Mouse (Mus musculus) CH12F3 (cell line): Measurements from ENCODE around the gene Usf3.

ENCODE experiments used
- in situ Hi-C: fragments of 300-500 bp; cut with MboI; formaldehyde crosslinking; loops from 2 replicates; pipeline ENCODE4 v1.14.3; 2020; ENCODE audit warnings: low sequenced_read_pairs

The Usf3 gene

DNA sequence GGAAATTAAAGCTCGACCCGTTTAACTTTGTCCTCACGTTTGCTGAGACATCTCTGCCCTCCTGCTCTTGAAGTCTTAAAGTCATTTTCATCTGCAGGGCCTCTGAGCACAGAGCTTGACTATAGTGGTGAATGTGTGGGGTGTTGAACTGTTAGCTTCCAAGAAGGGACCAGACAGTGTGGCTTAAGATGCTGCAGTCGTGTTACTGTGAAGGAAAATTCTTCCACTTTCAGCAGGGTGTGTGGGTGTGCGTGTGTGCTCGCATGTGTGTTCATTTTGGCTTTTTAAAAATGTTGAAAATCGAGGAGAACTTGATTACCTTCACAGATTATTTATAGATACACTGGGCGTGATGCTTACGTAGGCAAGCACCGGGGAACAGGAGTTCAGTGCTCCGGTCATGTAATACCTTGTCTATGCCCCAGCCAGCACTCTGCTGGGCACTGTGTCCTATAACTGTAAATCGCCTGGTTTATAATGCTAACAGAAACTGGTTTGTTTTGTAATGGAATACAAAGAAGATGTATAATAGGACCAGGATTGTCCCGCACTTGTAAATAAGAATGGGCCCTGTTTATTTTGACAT lies 53.8 kb downstream of the Usf3 start:
- in situ Hi-C loops = no loop called here

GRCm38 (mm10) chr16:44233019-44233418 lies 60.0 kb downstream of the Usf3 start:
- in situ Hi-C loops = no loop called here

DNA sequence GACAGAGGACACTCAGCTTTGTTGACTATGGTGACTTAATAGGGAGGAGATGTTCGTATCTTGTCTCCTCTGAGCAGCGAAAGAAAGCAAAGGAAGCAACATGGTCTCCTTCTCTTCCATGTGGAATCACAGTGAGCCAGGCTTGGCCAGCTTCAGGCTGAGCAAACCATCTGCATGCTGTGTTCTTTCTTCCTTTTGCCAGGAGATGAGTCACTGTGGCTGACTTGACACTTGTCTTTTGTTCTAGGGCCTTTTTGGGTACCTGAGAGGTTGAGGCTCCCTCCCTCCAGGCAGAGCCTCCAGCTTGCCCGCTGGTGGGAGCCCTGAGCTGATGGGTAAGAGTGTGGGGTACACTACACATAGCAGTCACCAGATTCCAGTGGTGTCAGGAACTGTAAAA lies 64.8 kb downstream of the Usf3 start:
- in situ Hi-C loops = no loop called here

DNA sequence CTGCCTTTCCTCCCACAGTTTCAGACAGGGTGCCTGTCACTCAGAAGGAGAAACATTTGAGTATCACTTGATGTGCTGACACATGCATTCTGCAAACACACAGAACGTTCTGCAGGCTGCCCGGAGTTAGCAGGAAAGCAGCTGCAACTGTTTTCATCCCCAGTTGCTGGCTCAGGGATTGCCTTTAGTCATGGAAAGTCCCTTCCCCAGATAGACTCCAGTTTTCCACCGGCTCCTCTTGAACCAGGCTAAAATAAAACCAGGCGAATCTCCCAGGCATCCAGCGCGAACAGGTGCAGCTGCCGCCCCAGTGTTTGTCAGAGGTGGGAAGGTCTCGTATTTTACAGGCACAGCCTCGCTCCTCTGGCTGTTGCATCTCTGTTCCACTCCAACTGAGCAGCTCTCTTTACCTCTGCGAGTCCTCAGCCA lies 65.8 kb downstream of the Usf3 start:
- in situ Hi-C loops = no loop called here

DNA sequence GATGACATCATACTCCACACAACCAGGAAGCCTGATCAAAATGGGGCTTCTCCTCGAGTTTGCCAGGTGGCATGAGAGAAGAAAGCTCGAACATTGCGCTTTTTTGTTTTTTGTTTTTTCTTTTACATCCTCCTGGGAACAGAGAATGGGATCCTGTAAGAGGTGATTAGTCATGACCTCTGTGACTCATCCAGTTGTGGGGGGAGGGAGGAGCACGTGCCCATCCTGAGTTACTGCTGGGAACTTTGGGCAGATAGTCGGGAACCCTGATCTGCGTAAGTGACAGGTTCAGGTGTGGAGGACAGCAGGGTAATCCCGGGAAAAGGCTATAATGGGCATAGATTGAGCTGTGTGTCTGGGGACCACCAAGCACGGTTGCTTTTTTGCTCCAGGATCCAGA lies 67.4 kb downstream of the Usf3 start:
- in situ Hi-C loops = no loop called here

DNA sequence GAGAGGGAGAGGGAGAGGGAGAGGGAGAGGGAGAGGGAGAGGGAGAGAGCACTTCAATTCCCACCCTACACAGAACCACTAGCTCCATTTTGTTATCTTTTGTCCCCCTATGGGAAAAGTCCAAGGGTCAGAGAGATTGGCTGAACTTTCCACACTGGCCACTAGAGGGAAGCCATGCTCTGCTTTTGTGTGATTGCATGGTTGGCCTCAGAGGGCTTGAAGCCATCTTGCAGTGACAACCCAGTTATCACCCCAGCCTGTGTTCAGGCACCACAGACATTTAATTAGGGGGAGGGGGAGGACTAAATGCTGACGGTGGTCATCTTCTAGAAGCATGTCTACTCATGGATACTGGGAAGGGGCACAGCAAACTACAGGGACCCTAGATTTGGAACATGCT lies 69.6 kb downstream of the Usf3 start:
- in situ Hi-C loops = no loop called here

DNA sequence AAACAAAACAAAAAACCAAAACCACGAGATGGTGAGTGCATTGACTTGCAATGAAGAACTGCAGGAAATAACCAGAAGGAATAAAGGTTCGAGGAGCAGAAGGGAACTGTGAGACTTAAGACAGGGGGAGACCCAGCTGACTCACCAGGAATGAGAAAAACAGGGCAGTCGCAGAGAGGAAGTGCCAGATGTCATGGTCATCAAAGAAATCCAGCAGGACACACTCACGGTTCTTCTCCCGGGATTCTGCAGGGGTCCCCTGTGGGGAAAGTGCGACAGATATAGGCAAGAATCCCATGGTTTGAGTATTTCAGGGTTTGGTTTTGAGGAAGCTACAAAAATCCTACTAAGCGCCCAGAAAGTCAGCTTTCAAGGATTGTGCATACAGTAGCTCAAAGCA lies 70.3 kb downstream of the Usf3 start:
- in situ Hi-C loops = no loop called here

DNA sequence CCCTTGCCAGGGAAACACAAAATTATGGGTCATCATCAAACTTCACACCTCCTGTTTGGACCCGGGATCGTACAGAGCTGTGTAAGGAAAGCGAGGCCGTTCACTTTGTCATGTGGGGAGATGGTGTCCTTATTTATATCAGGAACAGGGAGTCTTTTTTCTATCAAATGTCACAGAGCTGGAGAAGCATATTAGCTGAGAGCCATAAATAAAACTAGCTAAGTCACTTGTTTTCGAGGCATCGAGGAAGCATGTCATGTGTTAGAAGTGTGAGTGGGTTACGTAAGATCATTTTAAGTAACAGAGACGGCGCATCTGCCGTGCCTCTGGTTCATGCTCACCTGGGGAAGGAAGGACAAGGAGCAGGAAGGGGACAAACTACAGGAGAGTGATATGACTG lies 76.9 kb downstream of the Usf3 start:
- in situ Hi-C loops = no loop called here

DNA sequence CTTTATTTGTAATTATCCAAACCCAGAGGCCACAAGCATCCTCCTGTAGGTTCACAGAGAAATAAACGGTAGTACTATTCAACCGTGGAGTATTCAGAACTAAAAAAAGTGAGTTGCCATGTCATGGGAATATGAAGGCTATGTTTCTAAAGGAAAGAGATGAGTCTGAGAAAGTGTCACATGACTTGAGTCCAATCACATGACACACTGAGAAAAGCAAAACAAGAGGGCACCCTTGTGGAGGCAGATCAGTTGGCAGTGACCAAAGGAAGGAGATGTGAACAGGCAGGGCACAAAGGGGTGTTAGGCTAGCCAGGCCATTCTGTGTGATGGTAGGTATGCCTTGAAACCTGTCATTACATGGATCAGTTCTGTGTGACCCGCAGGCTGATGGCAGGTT lies 79.7 kb downstream of the Usf3 start:
- in situ Hi-C loops = no loop called here

GRCm38 (mm10) chr16:44253797-44254634 lies 81.0 kb downstream of the Usf3 start:
- in situ Hi-C loops = no loop called here

DNA sequence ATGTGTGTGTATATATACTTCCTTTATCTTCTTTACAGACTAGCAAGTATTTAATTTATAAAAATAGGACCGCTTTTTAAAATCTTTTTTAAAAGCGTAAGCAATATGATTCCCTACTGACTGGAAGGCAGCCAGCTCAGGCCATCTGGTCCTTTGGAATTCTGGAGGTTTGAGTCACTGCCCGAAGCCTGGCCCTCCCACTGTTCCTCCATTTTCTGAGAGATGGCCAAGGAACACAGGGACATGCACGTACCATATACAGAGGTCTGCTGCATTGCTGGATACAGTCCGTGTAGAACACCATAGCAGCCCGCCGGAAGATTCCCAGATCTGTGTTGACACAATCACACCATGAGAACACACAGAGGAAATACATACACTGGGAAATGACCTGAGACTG lies 81.7 kb downstream of the Usf3 start:
- in situ Hi-C loops = no loop called here

- in situ Hi-C loops = no loop called here
Observed at GRCm38 (mm10) chr16:44257476-44257875, 84.4 kb downstream of the Usf3 start.

GRCm38 (mm10) chr16:44264916-44265315 lies 91.9 kb downstream of the Usf3 start:
- in situ Hi-C loops = no loop called here

DNA sequence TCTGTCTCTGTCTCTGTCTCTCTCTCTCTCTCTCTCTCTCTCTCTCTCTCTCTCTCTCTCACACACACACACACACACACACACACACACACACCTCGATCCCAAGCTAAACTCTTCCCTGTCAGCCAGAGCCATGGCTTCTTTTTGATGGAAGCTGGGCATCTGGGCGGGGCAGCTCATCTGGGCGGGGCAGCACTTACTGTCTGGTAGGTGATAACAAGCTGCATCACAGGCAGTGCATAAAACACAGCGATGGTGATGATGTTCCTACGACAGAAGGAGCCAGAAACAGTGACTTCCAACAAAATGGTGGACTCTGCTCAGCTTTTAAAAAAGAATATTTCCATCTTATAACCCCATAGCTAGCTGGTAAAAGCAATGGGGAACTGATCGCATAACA lies 92.5 kb downstream of the Usf3 start:
- in situ Hi-C loops = no loop called here

DNA sequence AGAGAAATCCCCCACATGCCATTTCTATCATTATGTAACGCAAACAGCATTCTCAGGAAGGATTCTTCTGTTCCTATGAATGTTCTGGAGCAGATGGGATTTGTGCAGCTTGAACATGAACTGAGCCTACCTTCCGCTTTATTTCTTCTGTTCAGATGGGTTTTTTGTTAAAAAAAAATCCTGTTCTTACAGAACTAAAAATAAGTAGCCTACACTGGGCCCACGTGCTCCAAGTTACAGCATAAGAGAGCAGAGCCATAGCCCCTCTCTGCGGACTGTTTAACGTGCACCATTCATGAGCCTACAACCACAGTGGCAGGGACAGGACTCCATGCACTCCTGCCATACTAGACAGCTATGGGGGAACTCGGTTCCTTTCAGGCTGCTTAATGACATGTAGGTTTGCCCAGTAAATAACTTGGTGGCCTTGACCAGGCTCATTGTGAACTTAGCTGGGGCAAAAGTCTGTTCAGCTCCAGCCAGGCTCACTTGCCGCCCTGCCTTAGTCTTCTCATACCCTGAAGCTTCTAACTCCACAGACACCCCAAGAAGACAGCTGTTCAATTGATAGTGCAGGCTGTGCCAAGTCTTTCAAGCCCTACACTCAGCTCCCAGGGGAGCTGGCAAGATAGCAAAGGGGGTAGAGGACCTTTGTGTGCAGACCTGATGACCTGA lies 95.6 kb downstream of the Usf3 start:
- in situ Hi-C loops = no loop called here

- in situ Hi-C loops = no loop called here
Observed at GRCm38 (mm10) chr16:44269578-44269977, 96.5 kb downstream of the Usf3 start.

GRCm38 (mm10) chr16:44270606-44271005 lies 97.6 kb downstream of the Usf3 start:
- in situ Hi-C loops = no loop called here

GRCm38 (mm10) chr16:44271371-44272038 lies 98.5 kb downstream of the Usf3 start:
- in situ Hi-C loops = no loop called here
